Mouse (Mus musculus) ES-Bruce4 (cell line): ENCODE measurements around the gene Klhdc9.
A peak's percentile ranks its signal among the peaks of the same experiment; 100 is the strongest.

Source experiments
- CTCF ChIP-seq: IDR thresholded peaks from one replicate; pipeline ENCODE4 v1.8.1; 2011; ENCODE audit warnings: low read depth, low read length
- POLR2A ChIP-seq: IDR thresholded peaks from one replicate; pipeline ENCODE4 v1.8.1; 2011; ENCODE audit warnings: low read length; ENCODE audit not compliant: insufficient read depth

- no peak for TF ChIP-seq CTCF
- TF ChIP-seq POLR2A, result peak; percentile 88
These were observed 40.9 kb downstream of the Klhdc9 start for GRCm38 (mm10) chr1:171319748-171320147.
